Mouse (Mus musculus) right cerebral cortex, postnatal 36 days (tissue): ENCODE measurements at regions not wholly inside any gene's neighbourhood (a gene's known extent, or its start where the extent isn't known, plus 50 kb on each side); places are given as distances from the start of the nearest gene placed in this dataset.

Experiments used
- DNase-seq, 2 experiments: peaks; one replicate each; pipeline ENCODE4 v3.0.0; 2022; ENCODE audit warnings: low spot score in 2 of 2, mixed read lengths in 1 of 2

DNA sequence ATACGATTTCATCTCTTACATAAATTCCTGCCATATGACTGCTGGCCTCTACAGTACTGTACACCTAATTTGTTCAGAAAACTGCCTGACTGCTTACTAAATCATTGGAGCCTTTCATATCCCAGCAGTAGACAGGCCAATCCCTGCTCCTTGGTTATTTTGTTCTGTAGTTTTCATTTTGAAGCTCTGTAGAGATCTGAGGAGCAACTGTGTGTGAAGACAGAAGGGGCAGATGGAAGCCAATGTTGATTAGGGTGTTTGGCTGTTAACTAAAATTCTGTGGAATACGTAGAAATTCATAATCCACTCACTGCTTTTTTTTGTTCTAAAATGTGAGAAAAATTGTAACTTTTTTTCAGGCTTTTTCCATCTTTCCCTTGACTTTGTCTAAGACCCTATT lies 573.1 kb downstream of the Ets1 start:
- DNase-seq = no peak

- DNase-seq = no peak
Measured at GRCm38 (mm10) chr9:33214523-33214922, 578.5 kb downstream of the Ets1 start.

DNA sequence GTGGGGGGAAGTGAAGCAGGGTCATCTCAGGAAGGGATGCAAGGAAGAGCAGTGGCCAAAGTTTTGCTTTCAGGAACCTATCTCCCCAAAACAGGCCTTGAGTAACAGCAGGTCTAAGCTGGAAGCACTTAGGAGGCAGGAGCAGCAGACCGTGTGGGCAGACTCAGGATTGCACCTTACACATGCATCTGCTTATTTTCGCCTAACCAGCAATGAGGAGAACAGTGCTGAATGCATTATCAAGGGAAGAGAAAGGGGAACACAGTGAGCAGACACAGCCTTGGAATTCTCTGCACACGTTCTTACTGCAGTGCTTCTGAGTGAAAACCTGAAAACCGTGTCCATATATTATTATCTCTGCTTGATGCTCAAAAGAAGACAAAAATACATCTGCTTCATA lies 585.0 kb downstream of the Ets1 start:
- DNase-seq = peak; percentile 5 to 10

DNA sequence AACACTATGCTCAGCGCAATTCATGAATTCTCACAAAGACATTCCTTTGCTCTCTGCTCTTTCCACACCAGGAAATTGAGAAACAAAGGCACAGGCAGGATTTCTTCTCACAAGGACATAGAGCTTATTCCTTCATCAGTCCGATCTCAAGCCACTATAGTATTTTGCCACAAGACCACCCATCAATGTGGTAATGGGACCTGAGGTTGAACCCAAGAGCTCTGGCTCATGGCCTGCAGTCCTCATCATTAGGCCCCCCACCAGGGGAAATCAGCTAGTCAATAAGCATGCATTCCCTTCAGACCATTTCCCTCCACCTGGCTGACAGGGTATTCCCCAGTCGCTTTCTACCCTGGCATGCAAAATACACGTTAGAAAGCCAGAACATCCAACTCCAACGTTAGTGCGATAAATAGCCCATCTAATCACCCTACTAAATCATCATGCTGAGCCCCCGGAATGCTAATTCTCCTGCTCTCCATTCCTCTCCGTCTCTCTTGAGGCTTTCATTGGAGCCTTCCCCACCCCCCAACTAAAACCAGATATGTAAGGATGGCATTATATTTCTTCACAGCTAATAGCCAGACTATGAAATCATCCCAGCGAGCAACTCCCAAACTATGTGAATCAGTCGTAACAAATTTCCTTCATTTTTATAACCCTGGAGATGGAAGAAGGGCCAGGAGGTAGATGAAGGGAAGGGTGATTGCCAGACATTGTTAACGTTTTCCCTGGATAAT lies 586.2 kb downstream of the Ets1 start:
- DNase-seq = no peak

- DNase-seq = no peak
Measured at GRCm38 (mm10) chr9:33233699-33234131, 597.7 kb downstream of the Ets1 start.

GRCm38 (mm10) chr9:33238190-33238589 lies 602.2 kb downstream of the Ets1 start:
- DNase-seq = no peak

DNA sequence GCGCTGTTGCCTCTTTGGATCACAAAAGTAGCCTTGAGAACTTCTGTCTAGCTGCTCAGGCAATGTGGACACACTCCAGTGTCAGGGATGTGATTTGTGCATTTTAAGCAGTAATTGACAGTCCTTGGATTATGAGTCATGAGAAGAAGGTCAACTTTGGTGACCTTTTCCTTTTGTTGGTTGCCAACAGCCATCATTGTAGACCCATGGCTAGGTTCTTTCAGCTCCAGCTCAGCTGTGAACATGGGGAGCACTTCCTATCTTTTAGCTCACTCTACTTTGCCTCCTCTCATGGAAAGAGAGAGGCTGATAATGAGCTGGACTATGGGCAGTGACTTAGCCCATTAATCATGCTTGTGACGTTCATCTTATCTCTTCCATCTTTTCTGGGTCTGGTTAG lies 602.8 kb downstream of the Ets1 start:
- DNase-seq = no peak

DNA sequence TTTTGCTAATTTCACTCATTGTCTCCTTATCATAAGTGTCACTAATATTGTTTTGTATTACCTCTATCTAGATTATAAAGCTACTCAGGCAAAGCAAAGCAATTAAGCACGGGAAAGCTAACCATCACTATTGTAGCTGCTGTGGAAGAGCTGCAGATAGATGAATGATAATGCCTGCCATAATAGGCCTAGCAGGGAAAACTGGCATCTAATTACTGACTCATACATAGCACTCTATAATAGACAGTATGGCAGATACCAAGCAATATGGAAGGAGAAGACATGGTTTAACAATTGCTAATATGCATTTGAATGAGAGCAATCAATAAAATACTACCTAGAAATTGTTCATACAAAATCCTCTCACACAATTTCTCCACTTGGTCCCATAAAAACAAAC lies 604.5 kb downstream of the Ets1 start:
- no peak for DNase-seq

- no peak for DNase-seq
Measured at GRCm38 (mm10) chr9:33240914-33241635, 605.1 kb downstream of the Ets1 start.

- no peak for DNase-seq
Measured at GRCm38 (mm10) chr9:33246932-33247331, 610.9 kb downstream of the Ets1 start.

DNA sequence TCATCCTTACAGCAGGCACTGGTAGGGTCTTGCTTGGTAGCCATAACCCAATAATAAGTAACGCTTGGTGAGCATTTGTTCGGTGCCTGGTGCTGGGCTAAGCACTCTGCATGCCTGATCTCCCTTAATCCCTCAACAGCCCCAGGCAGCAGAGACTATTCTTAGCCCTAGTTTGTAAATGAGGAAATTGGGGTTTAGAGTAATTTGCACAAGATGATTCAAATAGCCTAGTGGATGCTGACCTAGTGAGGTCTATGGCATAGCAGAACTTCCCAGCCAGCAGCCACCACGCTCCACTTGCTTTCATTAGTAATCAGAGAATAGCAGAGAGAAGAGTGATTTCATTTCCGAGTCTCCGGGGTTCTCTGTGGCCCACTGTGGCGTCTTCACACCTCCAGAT lies 622.2 kb downstream of the Ets1 start:
- no peak for DNase-seq

DNA sequence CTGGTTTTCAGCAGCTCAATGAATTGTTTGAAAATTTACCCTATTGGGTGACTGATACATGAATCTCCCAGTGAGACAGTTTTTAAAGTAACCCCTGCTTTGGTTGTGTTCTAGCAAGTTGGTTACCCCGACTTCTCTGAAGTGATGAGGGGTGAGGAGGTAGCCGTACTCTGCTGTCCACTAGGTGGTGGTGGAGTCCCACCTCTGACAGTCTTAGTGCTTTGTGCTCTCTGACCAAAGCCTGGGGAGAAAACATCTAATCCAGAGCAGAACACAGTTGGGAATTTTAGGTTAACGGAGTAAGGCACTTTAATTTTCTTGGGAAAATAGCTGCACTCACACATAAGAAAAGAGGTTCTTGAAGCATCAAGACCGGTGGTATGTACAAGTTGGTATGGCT lies 624.1 kb downstream of the Ets1 start:
- peak; percentile 25 to 40 for DNase-seq

GRCm38 (mm10) chr9:33289381-33289780 lies 653.4 kb downstream of the Ets1 start:
- peak; percentile 10 to 59 for DNase-seq

DNA sequence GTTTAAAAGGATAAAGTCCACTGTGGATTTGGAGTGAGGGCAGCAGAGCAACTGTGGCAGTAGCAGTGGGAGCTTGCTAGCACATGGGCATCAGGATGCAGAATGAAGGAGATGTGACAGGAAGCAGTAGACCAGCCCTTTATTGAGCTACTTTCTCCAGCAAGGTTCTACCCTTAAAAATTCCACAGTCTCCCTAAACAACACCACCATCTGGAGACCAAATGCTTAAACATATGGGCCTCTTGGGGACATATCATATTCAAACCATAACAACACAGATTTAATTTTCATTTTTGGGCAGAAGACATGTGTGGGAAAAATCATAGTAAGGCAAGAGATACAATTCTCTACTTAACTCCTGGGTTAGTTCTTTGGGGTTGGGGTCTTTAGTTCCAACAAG lies 656.1 kb downstream of the Ets1 start:
- peak in 1 of 2 experiments; percentile 6 for DNase-seq

DNA sequence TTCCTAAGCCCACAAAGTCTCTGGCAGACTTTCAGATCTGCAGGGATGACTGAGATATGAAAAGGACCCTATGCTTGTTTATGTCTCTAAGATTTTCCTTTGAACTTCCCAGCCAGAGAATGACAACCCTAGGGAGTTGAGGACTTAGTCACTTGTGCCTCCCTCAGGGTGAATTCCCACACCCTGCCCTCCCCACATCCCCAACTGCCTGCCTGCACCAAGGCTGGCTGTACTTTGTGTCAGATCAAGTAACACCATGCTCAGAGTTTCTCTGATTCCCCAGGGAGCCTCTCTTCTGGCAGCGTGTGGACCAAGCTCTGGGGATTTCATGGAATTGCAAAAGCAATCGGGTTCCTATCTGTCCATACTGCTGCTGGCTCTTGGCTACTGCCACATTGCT lies 659.9 kb downstream of the Ets1 start:
- DNase-seq = no peak

DNA sequence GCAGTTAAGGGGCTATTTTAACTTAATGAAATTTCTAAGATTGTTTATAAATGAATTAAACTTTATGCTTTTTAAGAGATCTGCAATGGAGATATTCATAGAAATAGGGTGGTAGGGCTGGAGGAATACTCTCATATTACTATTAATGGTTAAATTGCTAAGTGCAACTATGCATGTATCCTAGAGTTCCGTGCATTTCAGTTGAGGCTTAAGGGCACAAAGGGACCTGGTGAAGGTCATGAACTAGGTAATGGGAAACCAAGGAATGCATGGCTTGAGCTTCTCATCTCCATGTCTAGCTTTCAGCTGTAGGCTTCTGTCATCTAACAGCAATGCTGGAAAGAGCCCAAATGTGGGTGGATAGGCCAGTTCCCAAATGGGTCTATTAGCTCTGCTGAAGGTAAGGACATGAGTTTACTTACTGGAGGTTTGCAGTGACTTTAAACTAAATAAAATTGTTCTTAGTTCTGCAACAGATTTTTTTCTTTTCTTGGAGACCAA lies 683.6 kb downstream of the Ets1 start:
- DNase-seq = no peak

- no peak for DNase-seq
Measured at GRCm38 (mm10) chr9:33327722-33328121, 691.7 kb downstream of the Ets1 start.

DNA sequence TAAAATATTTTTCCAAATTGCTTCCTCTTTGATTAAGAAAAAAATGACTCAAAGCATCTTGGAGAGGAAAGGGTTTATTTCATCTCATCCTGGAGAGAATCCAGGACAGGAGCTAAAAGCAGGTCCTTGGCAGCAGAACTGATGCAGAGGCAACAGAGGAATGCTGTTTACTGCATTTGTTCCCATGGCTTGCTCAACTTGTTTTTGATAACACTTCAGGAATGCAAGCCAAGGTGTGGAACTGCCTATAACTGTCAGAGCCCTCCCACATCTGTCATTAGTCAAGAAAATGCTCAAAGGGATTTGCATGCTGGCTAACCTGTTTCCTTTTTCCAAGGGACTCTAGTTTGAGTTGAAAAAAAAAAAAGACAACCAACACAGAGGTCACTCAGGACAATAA lies 714.2 kb downstream of the Ets1 start:
- no peak for DNase-seq

DNA sequence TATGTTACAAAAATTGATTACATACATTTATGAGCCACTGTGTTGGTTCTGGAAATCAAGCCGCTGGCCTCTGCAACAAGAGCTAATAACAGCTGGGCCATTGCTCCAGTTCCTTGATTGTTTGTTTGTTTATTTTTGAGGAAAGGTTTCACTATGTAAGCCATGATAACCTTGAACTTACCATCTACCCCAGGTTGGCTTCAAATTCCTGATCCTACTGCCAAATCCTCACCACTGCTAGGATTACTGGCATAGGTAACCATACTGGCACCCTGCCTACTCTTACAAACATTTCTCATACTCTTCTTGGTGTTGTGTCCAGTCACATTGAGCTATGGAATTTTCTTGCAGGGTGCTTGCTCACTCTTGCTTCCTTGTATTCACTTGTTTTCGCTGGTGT lies 720.6 kb downstream of the Ets1 start:
- DNase-seq = no peak

- DNase-seq = no peak
Measured at GRCm38 (mm10) chr9:33360966-33361365, 724.9 kb downstream of the Ets1 start.

GRCm38 (mm10) chr9:33389170-33389569 lies 753.1 kb downstream of the Ets1 start:
- no peak for DNase-seq

GRCm38 (mm10) chr9:33404691-33405090 lies 768.7 kb downstream of the Ets1 start:
- DNase-seq = no peak

GRCm38 (mm10) chr9:33407517-33407916 lies 771.5 kb downstream of the Ets1 start:
- DNase-seq = no peak
